Mouse (Mus musculus): ENCODE data around the gene Slc39a2.
A peak's percentile ranks its signal among the peaks of the same experiment; 100 is the strongest.
"Not testable (repeated sequence)": the region's sequence is repeated elsewhere in the genome, so short reads cannot be mapped to it uniquely, and the experiment has no call there.

Slc39a2 gene

GRCm38 (mm10) chr14:51902806-51903710 is 10.4 kb downstream of the Slc39a2 start:
- DNase-seq (ENCODE audit: low read depth, low spot score) = peak; percentile 76

- DNase-seq (ENCODE audit: low read depth, low spot score) = no peak
These were observed 11.1 kb downstream of the Slc39a2 start for GRCm38 (mm10) chr14:51903782-51904181.

DNA sequence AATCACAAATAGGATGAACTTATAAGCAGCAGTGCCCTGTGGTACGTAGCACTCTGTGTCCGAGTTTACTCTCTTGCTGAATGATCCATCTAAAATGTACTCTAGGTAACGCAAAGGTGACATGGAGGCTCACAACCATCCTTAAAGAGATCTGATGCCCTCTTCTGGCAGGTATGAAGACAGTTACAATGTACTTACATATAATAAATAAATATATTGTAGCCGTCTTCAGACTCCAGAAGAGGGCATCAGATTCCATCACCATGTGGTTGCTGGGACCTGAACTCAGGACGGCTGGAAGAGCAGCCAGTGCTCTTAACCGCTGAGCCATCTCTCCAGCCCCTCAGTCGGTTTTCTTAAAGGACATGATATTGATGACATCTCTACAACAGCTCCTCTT is 12.0 kb downstream of the Slc39a2 start:
- peak; percentile 52 for DNase-seq (ENCODE audit: low read depth, low spot score)

- DNase-seq (ENCODE audit: low read depth, low spot score) = no peak
These were observed 13.4 kb downstream of the Slc39a2 start for GRCm38 (mm10) chr14:51906102-51906501.

GRCm38 (mm10) chr14:51911301-51911700 is 18.6 kb downstream of the Slc39a2 start:
- DNase-seq (ENCODE audit: low read depth, low spot score) = no peak

GRCm38 (mm10) chr14:51912391-51913061 is 19.8 kb downstream of the Slc39a2 start:
- no peak for DNase-seq (ENCODE audit: low read depth, low spot score)

DNA sequence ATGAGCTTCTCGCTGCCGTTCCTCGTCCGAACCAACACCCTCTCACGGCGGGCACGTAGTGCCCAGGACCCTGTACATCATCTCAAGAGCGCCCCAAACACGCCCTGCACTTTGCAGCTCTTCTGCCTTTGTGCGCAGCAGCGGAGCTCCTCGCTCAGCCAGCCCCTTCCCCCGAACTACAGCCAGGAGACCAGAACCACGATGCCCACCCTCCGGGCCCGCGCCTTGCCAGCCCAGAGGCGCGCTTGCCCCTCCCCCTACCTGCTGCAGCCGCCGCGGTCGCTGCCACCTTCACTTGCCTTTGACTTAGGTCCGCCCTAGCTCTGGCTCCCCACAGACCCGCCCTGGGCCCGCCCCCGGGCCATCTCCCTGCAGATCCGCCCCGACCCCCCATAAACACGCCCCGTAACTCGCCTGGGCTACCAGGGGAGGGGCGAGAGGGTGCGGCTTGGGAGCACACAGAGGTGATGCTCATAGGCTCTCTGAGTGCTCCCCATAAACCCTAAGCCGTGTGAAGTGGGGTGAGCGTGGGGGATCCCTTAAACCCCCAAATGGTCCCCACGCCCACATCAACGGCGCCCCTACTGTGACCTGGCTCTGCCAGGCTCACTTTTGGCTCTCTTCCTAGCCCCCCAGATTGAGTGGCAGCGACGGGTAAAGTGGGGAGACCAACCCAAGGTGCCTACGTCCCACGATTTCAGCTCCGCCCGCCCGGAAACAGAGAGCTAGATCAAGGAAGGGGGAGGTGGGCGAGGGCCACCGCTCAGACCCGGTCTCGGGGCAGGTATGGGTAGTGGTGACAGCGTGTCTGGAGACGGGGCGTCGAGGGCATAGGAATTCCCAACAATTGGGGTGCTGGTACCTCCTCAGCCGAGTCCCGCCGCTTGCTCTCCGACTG is 20.6 kb downstream of the Slc39a2 start:
- no peak for DNase-seq (ENCODE audit: low read depth, low spot score)

DNA sequence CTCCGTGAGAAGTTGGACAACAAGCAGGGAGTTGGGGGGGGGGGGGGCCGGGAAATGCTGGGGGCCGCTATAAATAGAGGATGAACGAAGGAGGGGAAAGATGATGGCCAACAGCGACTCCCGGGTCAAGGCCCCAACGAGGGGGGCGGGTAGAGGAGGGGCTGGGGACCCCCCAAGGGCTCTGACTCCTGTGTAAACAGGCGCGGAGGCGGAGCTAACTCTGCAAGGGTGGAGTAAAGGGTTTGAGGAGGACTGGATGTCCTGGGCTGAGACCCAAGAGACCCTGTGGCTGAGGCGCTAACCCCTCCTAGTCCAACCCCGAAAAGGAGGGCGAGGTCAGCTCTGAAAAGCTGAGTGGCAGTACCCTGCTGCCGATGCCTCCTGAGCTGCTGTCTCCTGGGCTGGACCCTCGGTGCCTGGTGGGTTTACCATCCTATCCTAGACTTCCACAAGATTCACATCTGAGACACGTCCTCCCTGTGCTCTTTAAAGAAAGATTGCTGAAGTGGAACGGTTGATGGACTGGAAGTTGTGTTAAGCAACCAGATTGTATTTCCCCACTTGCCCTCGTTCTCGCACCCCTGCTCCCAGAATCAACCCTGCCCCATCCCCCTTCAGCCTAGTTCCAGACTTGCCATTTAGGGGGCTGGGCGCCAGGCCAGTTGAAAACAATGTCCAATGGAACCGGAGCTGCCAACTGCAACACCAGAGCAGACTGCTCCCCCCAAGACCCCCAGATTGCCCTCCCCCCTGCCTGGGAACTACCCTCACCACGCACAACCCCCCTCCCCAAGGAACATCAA is 21.5 kb downstream of the Slc39a2 start, which contains the start of gene Ndrg2:
Ndrg2 (minus strand) TSS at position 199 of the 803 bp plus-strand sequence.
- no peak for DNase-seq (ENCODE audit: low read depth, low spot score)

DNA sequence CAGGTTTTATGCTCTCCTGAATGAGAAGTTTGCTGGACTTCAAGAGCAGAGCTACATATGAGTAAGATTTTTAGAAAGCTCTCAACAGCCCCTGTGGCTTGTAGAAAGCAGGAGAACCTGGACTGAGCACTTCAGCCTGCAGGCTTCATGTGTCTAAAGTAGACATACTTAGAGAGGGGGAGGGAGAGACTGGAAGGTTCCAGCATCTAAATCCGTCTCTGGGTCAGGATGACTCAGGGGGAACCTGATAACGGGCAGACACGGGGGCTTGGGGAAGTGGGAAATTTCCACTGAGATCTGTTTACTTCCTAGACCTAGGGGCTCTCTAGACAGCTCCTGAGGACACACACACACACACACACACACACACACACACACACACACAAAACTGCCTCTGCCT is 22.3 kb downstream of the Slc39a2 start:
- DNase-seq (ENCODE audit: low read depth, low spot score) = no peak

DNA sequence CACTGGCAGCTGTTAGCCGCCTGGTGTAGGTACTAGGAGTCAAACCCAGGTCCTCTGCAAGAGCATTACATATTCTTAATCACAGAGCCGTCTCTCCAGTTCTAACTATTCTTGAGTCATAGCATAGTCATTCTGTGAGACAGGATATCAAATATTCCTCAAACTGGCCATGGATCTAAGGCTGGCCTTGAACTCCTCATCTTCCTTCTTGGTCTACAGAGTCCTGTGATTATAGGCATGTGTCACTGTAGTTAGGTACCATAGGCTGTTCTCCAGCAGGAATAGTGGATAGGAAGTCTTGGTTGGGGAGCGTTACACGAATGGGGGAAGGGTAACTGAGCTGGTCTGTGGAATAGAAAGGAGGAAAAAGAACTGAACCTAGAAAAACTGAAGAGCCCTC is 23.9 kb downstream of the Slc39a2 start:
- DNase-seq (ENCODE audit: low read depth, low spot score) = no peak

- DNase-seq (ENCODE audit: low read depth, low spot score) = no peak
These were observed 25.4 kb downstream of the Slc39a2 start, which contains the start of gene Tppp2 for GRCm38 (mm10) chr14:51918125-51918524. TSS of gene Tppp2 (plus strand) at chr14:51918425.

GRCm38 (mm10) chr14:51918966-51919365 is 26.3 kb downstream of the Slc39a2 start:
- no peak for DNase-seq (ENCODE audit: low read depth, low spot score)

DNA sequence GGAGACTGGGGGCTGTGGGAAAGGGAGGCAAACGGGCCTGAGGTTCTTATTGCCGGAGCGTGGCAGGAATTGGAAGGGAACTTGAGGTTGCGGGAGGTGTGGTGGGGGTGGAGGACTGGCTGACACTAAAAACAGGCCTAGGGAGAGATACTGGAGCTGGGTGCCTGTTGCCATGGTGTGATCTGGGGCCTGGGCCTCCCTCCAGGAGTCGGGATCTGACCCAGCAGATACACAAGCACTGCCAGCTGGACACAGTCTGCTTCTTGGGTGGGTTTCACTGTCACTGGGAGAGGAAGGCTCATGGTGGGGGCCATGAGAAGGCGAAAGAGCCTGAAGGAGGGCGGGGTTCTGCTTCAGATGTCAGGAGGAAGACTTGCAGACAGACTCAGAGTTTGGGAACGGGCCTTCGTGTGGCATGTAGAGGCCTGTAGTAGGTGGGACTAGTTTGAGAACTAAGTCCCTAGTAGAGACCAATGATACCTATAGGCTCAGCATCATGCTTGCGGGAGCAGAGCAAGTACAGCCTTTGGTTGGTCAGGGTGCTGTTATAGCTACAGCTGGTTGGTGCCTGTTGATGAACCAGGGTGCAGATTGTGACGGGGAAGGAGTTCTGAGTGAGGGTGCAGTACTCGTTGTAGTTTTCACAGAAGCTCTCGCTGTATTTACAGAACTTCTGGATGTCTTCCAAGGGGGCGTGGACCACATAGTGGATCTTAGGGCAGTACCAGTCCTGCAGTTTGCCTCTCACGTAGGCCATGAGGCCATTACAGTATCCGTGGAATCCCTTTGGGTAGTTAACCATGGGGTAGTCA is 29.3 kb downstream of the Slc39a2 start:
- DNase-seq (ENCODE audit: low read depth, low spot score) = no peak

- no peak for DNase-seq (ENCODE audit: low read depth, low spot score)
These were observed 29.8 kb downstream of the Slc39a2 start, which contains the start of gene Rnase13 for GRCm38 (mm10) chr14:51922571-51922865. TSS of gene Rnase13 (minus strand) at chr14:51922773.

DNA sequence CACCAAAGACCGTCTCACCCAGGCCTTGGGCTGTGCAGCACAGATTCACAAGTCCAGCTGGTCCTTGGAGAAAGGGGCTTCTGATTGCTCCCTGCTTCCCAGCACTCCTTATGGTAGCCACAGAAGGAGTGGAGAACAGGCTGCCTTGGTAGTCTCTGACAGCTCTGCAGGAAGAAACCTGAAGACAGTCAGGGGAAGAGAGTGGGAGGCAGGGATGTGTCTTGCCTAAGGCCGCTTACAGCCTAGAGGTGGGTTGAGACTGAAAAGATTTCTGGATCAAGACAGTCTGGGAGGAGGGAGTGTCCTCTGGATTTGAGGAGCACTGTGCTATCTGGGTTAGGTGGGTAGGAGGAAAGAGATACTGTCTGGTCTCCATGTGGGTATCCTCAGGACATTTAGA is 30.2 kb downstream of the Slc39a2 start:
- no peak for DNase-seq (ENCODE audit: low read depth, low spot score)

GRCm38 (mm10) chr14:51923492-51923891 is 30.8 kb downstream of the Slc39a2 start:
- DNase-seq (ENCODE audit: low read depth, low spot score) = no peak

GRCm38 (mm10) chr14:51926930-51927329 is 34.2 kb downstream of the Slc39a2 start:
- DNase-seq (ENCODE audit: low read depth, low spot score) = not testable (repeated sequence)

DNA sequence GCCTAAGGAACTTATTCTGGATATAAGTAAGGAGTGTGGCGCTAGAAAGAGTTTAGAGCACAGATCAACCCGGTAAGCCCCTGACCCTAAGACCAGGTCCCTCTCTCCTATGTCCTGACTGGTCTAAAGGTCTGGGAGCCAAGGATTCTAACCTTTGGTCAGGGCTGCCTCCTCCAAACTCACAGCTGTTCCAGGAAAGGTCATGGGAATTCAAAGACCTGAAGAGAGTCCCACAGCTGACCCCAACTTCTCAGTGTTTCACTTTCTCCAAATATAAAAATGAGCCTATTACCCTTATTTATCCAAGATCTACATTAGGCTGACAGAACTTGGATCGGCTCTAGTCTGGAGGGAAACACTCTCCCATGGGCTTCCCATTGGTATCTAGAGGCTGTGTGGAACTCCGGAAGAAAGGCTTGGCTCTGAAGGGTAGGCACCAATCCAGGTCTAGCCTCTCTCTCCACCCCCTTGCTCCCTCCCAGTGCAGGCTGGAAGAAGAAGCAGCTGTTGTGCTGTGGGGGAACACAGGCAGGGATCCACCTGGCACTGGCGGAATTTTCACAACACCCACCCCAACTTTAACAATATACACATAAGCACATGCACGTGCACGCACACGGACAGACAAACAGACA is 36.7 kb downstream of the Slc39a2 start:
- no peak for DNase-seq (ENCODE audit: low read depth, low spot score)

GRCm38 (mm10) chr14:51929968-51930367 is 37.3 kb downstream of the Slc39a2 start:
- DNase-seq (ENCODE audit: low read depth, low spot score) = no peak

GRCm38 (mm10) chr14:51930824-51931223 is 38.1 kb downstream of the Slc39a2 start:
- peak; percentile 30 for DNase-seq (ENCODE audit: low read depth, low spot score)
